Mouse (Mus musculus) hindbrain, embryonic 14.5 days (tissue): ENCODE results near the gene Ttn. TPM values are rescaled to one million over a fixed set of nuclear protein-coding genes. Genes with fewer than 3 reads are reported as not detected.
A peak's percentile ranks its signal among the peaks of the same experiment; 100 is the strongest.

ENCODE experiments used
- ATAC-seq: fragments of 200-750 bp; cut with Nextera tagmentation; 2 replicates; pipeline ENCODE4 v1.8.0; 2017; ENCODE audit warnings: moderate number of reproducible peaks, mild to moderate bottlenecking, moderate TSS enrichment, moderate library complexity; ENCODE audit not compliant: low FRiP score
- DNase-seq: peaks from one replicate; pipeline ENCODE4 v3.0.0-alpha.2; 2015; ENCODE audit warnings: low spot score
- H3K27ac ChIP-seq: fragments of 300-500 bp; sonication (generic); 2 replicates; pipeline ENCODE4 v1.5.1; 2014; ENCODE audit warnings: mild to moderate bottlenecking, moderate library complexity
- H3K27me3 ChIP-seq: fragments of 300-500 bp; sonication (generic); 2 replicates; pipeline ENCODE4 v1.6.1; 2014; ENCODE audit warnings: mild to moderate bottlenecking, low read length, mixed read lengths; ENCODE audit not compliant: control insufficient read depth, insufficient read depth
- H3K36me3 ChIP-seq: fragments of 300-500 bp; sonication (generic); replicated peaks from 2 replicates; pipeline ENCODE4 v1.6.1; 2014; ENCODE audit not compliant: control insufficient read depth, insufficient read depth
- H3K4me1 ChIP-seq: fragments of 300-500 bp; sonication (generic); replicated peaks from 2 replicates; pipeline ENCODE4 v1.6.1; 2014; ENCODE audit warnings: antibody characterized with exemption, low read length, mixed read lengths; ENCODE audit not compliant: control insufficient read depth, insufficient read depth
- H3K4me2 ChIP-seq: fragments of 300-500 bp; sonication (generic); replicated peaks from 2 replicates; pipeline ENCODE4 v1.6.1; 2014; ENCODE audit warnings: mild to moderate bottlenecking, moderate library complexity
- H3K4me3 ChIP-seq: fragments of 300-500 bp; sonication (generic); replicated peaks from 2 replicates; pipeline ENCODE4 v1.5.1; 2014; ENCODE audit warnings: mild to moderate bottlenecking, low read length
- H3K9ac ChIP-seq: fragments of 300-500 bp; sonication (generic); 2 replicates; pipeline ENCODE4 v1.6.1; 2014
- H3K9me3 ChIP-seq: fragments of 300-500 bp; sonication (generic); 2 replicates; pipeline ENCODE4 v1.6.1; 2016; ENCODE audit warnings: low read length; ENCODE audit not compliant: control insufficient read depth
- WGBS: fragments of 180-500 bp; shearing (Covaris S2); extraction: QIAGEN DNeasy Blood & Tissue Kit; methylation state at CpG from one replicate; pipeline ENCODE4 v1.1.7; 2014; 5-methylcytosine and 5-hydroxymethylcytosine counted together
- polyA plus RNA-seq: library from polyadenylated mRNA; unstranded; fragments of >200 nt; fragmentation: Nextera tagmentation; extraction: Ambion mirVana; gene quantifications from 2 replicates; pipeline ENCODE4 v1.2.1, GENCODE M21; 2014

Ttn gene
- polyA plus RNA-seq, 1 experiment from 2014 or later, result 0.37 TPM

DNA sequence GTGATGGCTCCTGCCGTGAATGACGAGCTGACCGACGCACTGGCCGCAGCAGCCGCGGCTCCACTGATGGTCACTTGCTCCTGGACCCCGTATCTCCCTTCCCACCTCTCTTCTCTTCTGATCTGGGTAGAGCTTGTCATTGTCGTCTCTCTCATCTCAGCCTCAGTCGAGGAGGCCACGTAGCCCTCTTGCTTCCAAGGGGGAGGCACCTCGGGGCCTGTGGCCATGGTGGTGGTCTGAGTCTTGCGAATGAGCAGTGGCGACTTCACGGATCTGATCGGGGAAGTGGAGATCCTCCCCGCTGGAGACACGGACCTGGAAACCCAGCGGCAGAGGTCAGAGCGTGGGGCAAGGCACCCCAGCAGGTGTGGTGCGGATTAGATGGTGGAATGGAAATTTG, 12.7 kb downstream of the Ttn start:
- Histone ChIP-seq H3K27ac (no peak overlapping the region), H3K9ac (no peak overlapping the region), H3K9me3 (no peaks in the 10 kb centered on the region), H3K27me3 (no peaks in the 10 kb centered on the region), H3K4me3 (no peak overlapping the region), H3K4me1 (no peaks in the 10 kb centered on the region), H3K36me3 (no peaks in the 10 kb centered on the region), H3K4me2 (no peak overlapping the region)
- 84% methylated on average over 21 of the region's 21 CpGs for WGBS
- no peak for ATAC-seq
- DNase-seq, result no peak

DNA sequence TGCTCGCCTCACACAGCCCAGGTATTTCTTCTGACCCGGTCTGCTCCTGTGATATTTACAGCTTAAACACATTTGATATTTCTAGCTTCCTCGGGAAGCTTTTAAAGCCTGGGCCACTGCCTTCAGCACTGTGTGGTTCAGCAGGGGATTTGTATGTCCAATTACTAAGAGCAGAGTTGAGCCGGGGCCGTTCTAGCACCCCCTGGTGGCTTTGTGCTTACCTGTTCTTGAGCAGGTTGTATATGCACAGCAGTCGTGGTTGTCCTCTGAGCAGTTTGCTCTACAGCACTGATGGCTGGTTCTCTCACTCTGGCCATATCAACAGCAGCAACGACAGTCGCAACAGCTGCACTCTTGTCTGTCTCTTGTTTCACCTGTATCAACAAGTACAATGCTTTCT, 13.4 kb downstream of the Ttn start:
- WGBS, result 26% methylated on average over 8 of the region's 8 CpGs
- Histone ChIP-seq H3K9ac (no peak overlapping the region), H3K4me3 (no peak overlapping the region), H3K36me3 (no peaks in the 10 kb centered on the region), H3K4me2 (no peak overlapping the region), H3K27me3 (no peaks in the 10 kb centered on the region), H3K27ac (no peak overlapping the region), H3K4me1 (no peaks in the 10 kb centered on the region), H3K9me3 (no peaks in the 10 kb centered on the region)
- DNase-seq (peak; percentile 82), ATAC-seq (peak; percentile 80; the same call in 1 of the 2 replicates)

DNA sequence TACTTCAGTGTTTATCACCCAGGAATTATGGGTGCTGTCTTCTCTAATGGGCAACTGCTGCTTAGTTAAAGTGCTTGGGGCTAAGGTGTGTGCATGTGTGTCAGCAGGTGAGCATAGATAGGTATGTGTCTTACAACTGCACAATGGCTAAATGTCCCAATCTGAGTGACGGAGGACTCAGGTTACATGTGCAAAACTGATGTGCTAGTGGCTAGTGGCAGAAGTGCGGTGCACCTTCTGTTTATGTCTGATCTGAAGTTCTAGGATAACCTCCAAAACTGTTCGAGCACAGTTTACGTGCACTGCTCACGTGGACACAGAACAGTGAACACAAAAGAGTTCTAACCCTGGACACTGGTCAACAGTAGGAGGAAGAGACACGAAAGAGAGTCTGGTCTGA, 15.8 kb downstream of the Ttn start:
- Histone ChIP-seq H3K4me1 (no peaks in the 10 kb centered on the region), H3K9me3 (no peaks in the 10 kb centered on the region), H3K4me2 (no peak overlapping the region), H3K27me3 (no peaks in the 10 kb centered on the region), H3K9ac (no peak overlapping the region), H3K27ac (no peak overlapping the region), H3K36me3 (no peaks in the 10 kb centered on the region), H3K4me3 (no peak overlapping the region)
- 90% methylated on average over 6 of the region's 6 CpGs for WGBS
- ATAC-seq (no peak), DNase-seq (no peak)

DNA sequence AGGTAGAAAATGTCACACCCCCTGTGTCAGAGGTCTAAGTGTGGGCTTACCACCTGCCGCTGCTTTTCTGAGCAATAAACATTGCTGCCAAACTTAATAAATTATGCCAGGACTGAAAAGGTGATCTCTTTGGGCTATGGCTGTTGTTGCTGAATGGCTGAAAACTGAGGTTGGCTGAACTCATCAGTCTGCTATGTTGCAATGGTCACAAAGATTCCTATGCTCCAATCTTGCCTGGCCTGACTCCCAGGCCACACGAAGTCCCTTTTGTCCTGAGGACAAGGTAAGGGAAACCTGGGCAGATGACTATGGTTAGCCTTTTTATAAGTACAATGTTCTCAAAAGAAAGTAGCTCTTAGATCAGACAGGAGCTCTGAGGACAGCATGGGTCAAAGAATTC, 16.3 kb downstream of the Ttn start:
- Histone ChIP-seq H3K36me3 (no peaks in the 10 kb centered on the region), H3K4me3 (no peak overlapping the region), H3K27me3 (no peaks in the 10 kb centered on the region), H3K27ac (no peak overlapping the region), H3K4me2 (no peak overlapping the region), H3K9ac (no peak overlapping the region), H3K9me3 (no peaks in the 10 kb centered on the region), H3K4me1 (no peaks in the 10 kb centered on the region)
- WGBS, result 84% methylated on average over 2 of the region's 2 CpGs
- DNase-seq (no peak), ATAC-seq (no peak)

GRCm38 (mm10) chr2:76965542-76965941, 16.8 kb downstream of the Ttn start:
- no peak overlapping the region for H3K4me2 ChIP-seq
- H3K9me3 ChIP-seq, result no peaks in the 10 kb centered on the region
- no peaks in the 10 kb centered on the region for H3K27me3 ChIP-seq
- H3K4me1 ChIP-seq, result no peaks in the 10 kb centered on the region
- no peaks in the 10 kb centered on the region for H3K36me3 ChIP-seq
- H3K9ac ChIP-seq, result no peak overlapping the region
- H3K27ac ChIP-seq, result no peak overlapping the region
- H3K4me3 ChIP-seq, result no peak overlapping the region
- whole genome bisulfite sequencing, result 90% methylated on average over 7 of the region's 7 CpGs
- no peak for DNase-seq
- ATAC-seq, result no peak

DNA sequence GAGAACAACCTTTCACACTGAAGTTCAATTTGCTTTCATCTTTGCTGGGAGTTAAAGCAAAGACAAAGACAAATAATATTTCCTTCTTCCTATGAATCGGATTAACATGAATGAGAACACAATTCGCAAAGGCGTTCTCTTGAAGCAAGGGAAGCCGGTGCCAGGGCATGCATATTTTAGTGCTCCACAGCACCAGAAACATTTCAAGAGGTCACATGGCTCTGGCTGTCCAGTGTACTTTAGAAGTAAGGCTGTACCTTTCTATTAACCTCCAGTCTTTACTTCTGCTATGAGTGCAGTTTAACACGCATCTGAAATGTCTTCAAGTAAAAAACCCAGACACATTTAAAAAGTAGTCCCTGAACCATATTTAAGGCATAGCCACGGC, 20.3 kb downstream of the Ttn start:
- Histone ChIP-seq H3K27me3 (no peaks in the 10 kb centered on the region), H3K4me3 (no peak overlapping the region), H3K36me3 (no peaks in the 10 kb centered on the region), H3K4me1 (no peaks in the 10 kb centered on the region), H3K4me2 (no peak overlapping the region), H3K9me3 (no peaks in the 10 kb centered on the region), H3K27ac (no peak overlapping the region), H3K9ac (no peak overlapping the region)
- no peak for DNase-seq
- WGBS, result 82% methylated on average over 6 of the region's 6 CpGs
- no peak for ATAC-seq

GRCm38 (mm10) chr2:76961420-76962044, 20.8 kb downstream of the Ttn start:
- no peak overlapping the region for H3K27ac ChIP-seq
- H3K4me2 ChIP-seq, result no peak overlapping the region
- DNase-seq, result no peak
- H3K36me3 ChIP-seq, result no peaks in the 10 kb centered on the region
- H3K27me3 ChIP-seq, result no peaks in the 10 kb centered on the region
- 76% methylated on average over 10 of the region's 10 CpGs for WGBS
- H3K4me1 ChIP-seq, result no peaks in the 10 kb centered on the region
- ATAC-seq, result no peak
- no peak overlapping the region for H3K9ac ChIP-seq
- no peak overlapping the region for H3K4me3 ChIP-seq
- no peaks in the 10 kb centered on the region for H3K9me3 ChIP-seq

GRCm38 (mm10) chr2:76949774-76950173, 32.6 kb downstream of the Ttn start:
- ATAC-seq (no peak), DNase-seq (no peak)
- Histone ChIP-seq H3K9me3 (0 out of 2 replicates have a peak, but pooled peaks cover 1% of the 10 kb centered on the region), H3K4me2 (no peak overlapping the region), H3K4me1 (no peaks in the 10 kb centered on the region), H3K36me3 (no peaks in the 10 kb centered on the region), H3K27me3 (no peaks in the 10 kb centered on the region), H3K9ac (no peak overlapping the region), H3K27ac (no peak overlapping the region), H3K4me3 (no peak overlapping the region)
- WGBS, result 73% methylated on average over 7 of the region's 7 CpGs

GRCm38 (mm10) chr2:76938515-76938914, 43.8 kb downstream of the Ttn start:
- no peak for DNase-seq

GRCm38 (mm10) chr2:76929718-76930117, 52.6 kb downstream of the Ttn start:
- H3K36me3 ChIP-seq, result no peaks in the 10 kb centered on the region
- ATAC-seq, result peak; percentile 37; the same call in 1 of the 2 replicates
- DNase-seq, result peak; percentile 85
- no peak overlapping the region for H3K27ac ChIP-seq
- H3K9me3 ChIP-seq, result no peaks in the 10 kb centered on the region
- no peaks in the 10 kb centered on the region for H3K27me3 ChIP-seq
- no peak overlapping the region for H3K9ac ChIP-seq
- no peak overlapping the region for H3K4me2 ChIP-seq
- H3K4me1 ChIP-seq, result no peaks in the 10 kb centered on the region
- 3% methylated on average over 2 of the region's 2 CpGs for WGBS
- H3K4me3 ChIP-seq, result no peak overlapping the region

More at GRCm38 (mm10) chr2:76938515-76938914, 43.8 kb downstream of the Ttn start:
- Histone ChIP-seq H3K36me3 (no peaks in the 10 kb centered on the region), H3K27ac (no peak overlapping the region), H3K4me3 (no peak overlapping the region), H3K4me2 (no peak overlapping the region), H3K27me3 (no peaks in the 10 kb centered on the region), H3K4me1 (no peaks in the 10 kb centered on the region), H3K9ac (no peak overlapping the region), H3K9me3 (peaks cover 4% of the 10 kb centered on the region; the same call in 1 of the 2 replicates)
- no peak for ATAC-seq
- 70% methylated on average over 10 of the region's 10 CpGs for WGBS
